Mouse (Mus musculus) liver, embryonic 18 days (tissue): ENCODE measurements around the gene Olfr591. TPM values are rescaled to one million over a fixed set of nuclear protein-coding genes. Genes with fewer than 3 reads are reported as not detected.

Experiments used
- polyA plus RNA-seq: library from polyadenylated mRNA; depleted of rRNA; stranded (reverse); fragments of >200 nt; gene quantifications from 2 replicates; pipeline ENCODE4 v1.2.3, GENCODE M21; 2012; rRNA removed

Olfr591 gene
- polyA plus RNA-seq = not detected in 2 replicates

DNA sequence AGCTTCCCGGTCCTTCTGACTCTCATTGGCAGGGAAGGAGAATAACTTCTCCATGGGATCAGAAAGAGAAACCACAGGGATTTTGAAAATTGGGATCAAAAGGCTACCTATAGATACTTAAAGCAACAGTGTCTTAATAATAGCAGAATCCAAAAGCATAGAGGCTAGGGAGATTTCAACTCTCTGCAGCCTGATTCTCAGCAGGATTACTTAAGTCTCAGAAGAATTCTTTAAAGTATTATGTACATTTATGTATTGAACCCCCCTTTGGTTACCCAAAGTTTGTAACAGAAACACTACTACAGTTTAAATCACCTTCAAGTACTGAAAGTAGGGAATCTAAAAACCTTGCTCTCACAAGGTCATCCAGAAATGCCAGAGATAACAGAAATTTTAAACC is at the start of gene Olfr591:
Gene Olfr591 (minus strand): TSS at position 101 of the 400 bp plus-strand sequence.

DNA sequence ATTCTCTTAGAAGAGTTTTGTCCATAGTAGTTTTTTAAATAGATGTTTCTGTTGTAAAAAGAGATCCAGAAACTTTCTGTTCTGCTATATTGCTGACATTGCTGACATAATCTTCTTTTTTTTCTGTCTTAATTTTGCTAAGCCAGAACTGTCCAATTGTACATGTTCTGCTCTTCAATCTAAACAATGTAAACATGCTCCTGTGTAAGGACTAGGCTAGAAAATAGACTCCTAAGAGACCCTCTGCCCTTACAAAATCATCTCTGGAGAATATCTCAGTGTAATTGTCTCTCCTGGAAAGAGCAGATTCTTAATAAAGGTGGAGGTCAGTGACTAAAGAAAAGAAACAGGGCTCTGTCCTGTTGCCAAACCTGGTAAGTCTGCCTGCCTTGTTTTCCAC is 38.6 kb upstream of the Olfr591 start, which contains the start of gene Olfr594:
Gene Olfr594 (plus strand): TSS at position 301 of the 400 bp plus-strand sequence.

GRCm38 (mm10) chr7:103211562-103211961 is 33.4 kb upstream of the Olfr591 start, which contains the start of gene Olfr593:
Gene Olfr593 (plus strand): TSS chr7:103211862.

DNA sequence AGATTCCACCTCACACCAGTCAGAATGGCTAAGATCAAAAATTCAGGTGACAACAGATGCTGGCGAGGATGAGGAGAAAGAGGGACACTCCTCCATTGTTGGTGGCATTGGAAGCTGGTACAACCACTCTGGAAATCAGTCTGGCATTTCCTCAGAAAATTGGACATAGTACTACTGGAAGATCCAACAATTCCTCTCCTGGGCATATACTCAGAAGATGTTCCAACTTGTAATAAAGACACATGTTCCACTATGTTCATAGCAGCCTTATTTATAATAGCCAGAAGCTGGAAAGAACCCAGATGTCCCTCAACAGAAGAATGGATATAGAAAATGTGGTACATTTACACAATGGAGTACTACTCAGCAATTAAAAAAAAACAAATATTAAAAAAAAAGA is 6.4 kb upstream of the Olfr591 start, which contains the start of gene Olfr592:
Gene Olfr592 (plus strand): TSS at position 301 of the 400 bp plus-strand sequence.

DNA sequence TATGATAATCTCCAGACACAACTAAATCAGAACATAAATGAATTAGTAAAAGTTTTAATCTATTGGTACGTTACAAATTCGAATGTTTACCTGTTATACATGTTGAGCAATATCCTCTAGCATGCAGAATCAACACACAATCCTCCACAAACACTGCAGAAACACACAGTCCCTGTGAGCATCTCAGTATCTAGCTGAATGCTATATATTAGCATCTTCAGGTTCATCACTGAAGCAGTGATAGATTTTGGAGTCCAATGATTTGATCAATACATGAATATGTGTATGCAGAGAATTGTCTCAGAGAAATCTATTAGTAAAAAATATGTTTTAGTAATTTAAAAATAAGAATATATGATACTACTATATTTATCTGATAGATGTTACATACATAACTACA is 21.9 kb downstream of the Olfr591 start, which contains the start of gene Olfr589:
Gene Olfr589 (minus strand): TSS at position 101 of the 400 bp plus-strand sequence.

DNA sequence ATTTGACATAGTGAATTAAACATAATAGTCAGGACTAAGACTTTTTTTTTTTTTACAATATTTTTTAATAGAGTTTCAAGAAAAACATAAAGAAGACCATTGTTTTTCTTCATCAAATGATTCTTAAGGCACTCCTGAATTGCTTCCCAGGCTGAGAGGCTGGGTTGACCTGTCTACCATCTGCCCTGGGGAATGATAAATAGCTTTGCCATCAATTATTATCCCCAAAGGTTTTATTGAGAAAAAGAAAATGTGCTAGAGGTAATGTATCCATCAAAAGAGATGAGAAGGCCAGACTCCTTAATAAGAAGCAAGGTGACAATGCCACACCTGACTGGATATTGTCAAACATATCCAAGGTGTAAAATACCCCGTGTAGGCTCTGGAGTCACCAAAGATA is 37.6 kb downstream of the Olfr591 start, which contains the start of gene Olfr588-ps1:
Gene Olfr588-ps1 (plus strand): TSS at position 301 of the 400 bp plus-strand sequence.

DNA sequence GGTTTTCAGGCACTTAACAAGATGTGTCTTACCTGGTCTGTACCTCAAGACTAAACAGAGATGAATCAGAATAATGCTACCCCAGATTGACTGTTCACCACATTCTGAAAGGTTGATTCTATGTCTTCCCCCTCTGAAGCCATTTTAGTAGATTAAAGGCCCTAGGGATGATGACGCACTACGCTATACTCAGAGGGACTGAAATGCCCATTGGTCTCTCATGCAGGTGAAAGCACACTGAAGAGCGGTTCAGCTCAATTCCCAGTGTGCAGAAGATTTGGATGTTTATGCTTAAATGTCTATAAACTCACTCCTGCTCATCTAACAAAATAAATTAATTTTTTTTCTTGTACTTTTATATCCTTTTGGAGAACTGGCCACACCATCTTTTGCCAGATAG is 52.6 kb downstream of the Olfr591 start, which contains the start of gene Olfr586:
Gene Olfr586 (minus strand): TSS at position 101 of the 400 bp plus-strand sequence.

Other genes starting within 250 kb of the Olfr591 start
- not detected in 2 replicates for gene Olfr573-ps1, start 235.8 kb downstream of the Olfr591 start, polyA plus RNA-seq
- gene Olfr574, start 229.9 kb downstream of the Olfr591 start, polyA plus RNA-seq = not detected in 2 replicates
- gene Olfr575, start 219.6 kb downstream of the Olfr591 start, polyA plus RNA-seq = not detected in 2 replicates
- gene Olfr576, start 215.7 kb downstream of the Olfr591 start, polyA plus RNA-seq = not detected in 2 replicates
- not detected in 2 replicates for gene Olfr577, start 202.4 kb downstream of the Olfr591 start, polyA plus RNA-seq
- not detected in 2 replicates for gene Olfr578, start 189.0 kb downstream of the Olfr591 start, polyA plus RNA-seq
- not detected in 2 replicates for gene Olfr582, start 140.3 kb downstream of the Olfr591 start, polyA plus RNA-seq
- not detected in 2 replicates for gene Olfr583, start 127.0 kb downstream of the Olfr591 start, polyA plus RNA-seq
- not detected in 2 replicates for gene Olfr584, start 96.5 kb downstream of the Olfr591 start, polyA plus RNA-seq
- gene Olfr585, start 80.6 kb downstream of the Olfr591 start, polyA plus RNA-seq = not detected in 2 replicates
- not detected in 2 replicates for gene Olfr586, start 52.7 kb downstream of the Olfr591 start, polyA plus RNA-seq
- not detected in 2 replicates for gene Olfr588-ps1, start 37.5 kb downstream of the Olfr591 start, polyA plus RNA-seq
- not detected in 2 replicates for gene Olfr589, start 22.0 kb downstream of the Olfr591 start, polyA plus RNA-seq
- not detected in 2 replicates for gene Olfr592, start 6.5 kb upstream of the Olfr591 start, polyA plus RNA-seq
- not detected in 2 replicates for gene Olfr593, start 33.5 kb upstream of the Olfr591 start, polyA plus RNA-seq
- not detected in 2 replicates for gene Olfr594, start 38.7 kb upstream of the Olfr591 start, polyA plus RNA-seq
- gene Usp17ld, start 74.2 kb upstream of the Olfr591 start, polyA plus RNA-seq = not detected in 2 replicates
- gene Olfr596, start 127.3 kb upstream of the Olfr591 start, polyA plus RNA-seq = not detected in 2 replicates
- not detected in 2 replicates for gene Olfr597, start 138.0 kb upstream of the Olfr591 start, polyA plus RNA-seq
- gene Olfr598, start 145.2 kb upstream of the Olfr591 start, polyA plus RNA-seq = not detected in 2 replicates
- gene Olfr599, start 157.6 kb upstream of the Olfr591 start, polyA plus RNA-seq = not detected in 2 replicates
- gene Olfr600, start 171.3 kb upstream of the Olfr591 start, polyA plus RNA-seq = not detected in 2 replicates
- gene Olfr601, start 184.3 kb upstream of the Olfr591 start, polyA plus RNA-seq = not detected in 2 replicates
- gene Olfr603, start 207.8 kb upstream of the Olfr591 start, polyA plus RNA-seq = not detected in 2 replicates
- not detected in 2 replicates for gene Usp17lc, start 236.7 kb upstream of the Olfr591 start, polyA plus RNA-seq